Mouse (Mus musculus) embryonic facial prominence, embryonic 12.5 days (tissue): ENCODE measurements around the gene Naa35. TPM values are rescaled to one million over a fixed set of nuclear protein-coding genes. Genes with fewer than 3 reads are reported as not detected.

Experiments
- ATAC-seq: fragments of 200-750 bp; cut with Nextera tagmentation; 2 replicates; pipeline ENCODE4 v1.8.0; 2017; ENCODE audit not compliant: insufficient number of reproducible peaks, insufficient read depth, low FRiP score, low TSS enrichment
- H3K27ac ChIP-seq: fragments of 300-500 bp; sonication (generic); 2 replicates; pipeline ENCODE4 v1.5.1; 2016; ENCODE audit warnings: mild to moderate bottlenecking
- H3K27me3 ChIP-seq: fragments of 300-500 bp; sonication (generic); 2 replicates; pipeline ENCODE4 v1.6.1; 2016; ENCODE audit warnings: mild to moderate bottlenecking, moderate library complexity
- H3K36me3 ChIP-seq: fragments of 300-500 bp; sonication (generic); 2 replicates; pipeline ENCODE4 v1.6.1; 2016; ENCODE audit warnings: mild to moderate bottlenecking
- H3K4me1 ChIP-seq: fragments of 300-500 bp; sonication (generic); 2 replicates; pipeline ENCODE4 v1.6.1; 2016
- H3K4me2 ChIP-seq: fragments of 300-500 bp; sonication (generic); replicated peaks from 2 replicates; pipeline ENCODE4 v1.6.1; 2016; ENCODE audit warnings: mild to moderate bottlenecking, moderate library complexity
- H3K4me3 ChIP-seq: fragments of 300-500 bp; sonication (generic); 2 replicates; pipeline ENCODE4 v1.5.1; 2016; ENCODE audit warnings: mild to moderate bottlenecking
- H3K9ac ChIP-seq: fragments of 300-500 bp; sonication (generic); 2 replicates; pipeline ENCODE4 v1.6.1; 2016; ENCODE audit warnings: mild to moderate bottlenecking, moderate library complexity
- H3K9me3 ChIP-seq: fragments of 300-500 bp; sonication (generic); 2 replicates; pipeline ENCODE4 v1.6.1; 2016; ENCODE audit warnings: mild to moderate bottlenecking, moderate library complexity
- WGBS: fragments of 180-500 bp; shearing (Covaris S2); methylation state at CpG from one replicate; pipeline ENCODE4 v1.1.7; 2016; 5-methylcytosine and 5-hydroxymethylcytosine counted together
- polyA plus RNA-seq: library from polyadenylated mRNA; unstranded; fragments of >200 nt; fragmentation: Nextera tagmentation; extraction: Ambion mirVana; gene quantifications from 2 replicates; pipeline ENCODE4 v1.2.1, GENCODE M21; 2016

The Naa35 gene
- polyA plus RNA-seq, 1 experiment from 2014 or later: 127 TPM

DNA sequence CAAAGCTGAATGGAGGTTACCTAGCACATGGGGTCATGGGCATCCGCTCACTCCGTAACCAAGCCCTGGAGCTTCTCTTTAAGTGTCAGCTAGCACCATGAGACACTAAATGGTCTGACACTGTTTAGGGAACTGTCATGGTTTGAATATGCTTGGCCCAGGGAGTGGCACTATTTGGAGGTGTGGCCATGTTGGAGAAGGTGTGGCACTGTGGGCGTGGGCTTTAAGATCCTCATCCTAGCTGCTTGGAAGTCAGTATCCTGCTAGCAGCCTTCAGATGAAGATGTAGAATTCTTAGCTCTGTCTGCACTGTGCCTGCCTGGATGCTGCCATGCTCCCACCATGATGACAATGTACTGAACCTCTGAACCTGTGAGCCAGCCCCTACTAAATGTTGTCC is 75.3 kb downstream of the Naa35 start:
- WGBS: 96% methylated on average over 3 of the region's 3 CpGs
- peaks cover 55% of the 10 kb centered on the region for H3K36me3 ChIP-seq
- ATAC-seq: no peak

DNA sequence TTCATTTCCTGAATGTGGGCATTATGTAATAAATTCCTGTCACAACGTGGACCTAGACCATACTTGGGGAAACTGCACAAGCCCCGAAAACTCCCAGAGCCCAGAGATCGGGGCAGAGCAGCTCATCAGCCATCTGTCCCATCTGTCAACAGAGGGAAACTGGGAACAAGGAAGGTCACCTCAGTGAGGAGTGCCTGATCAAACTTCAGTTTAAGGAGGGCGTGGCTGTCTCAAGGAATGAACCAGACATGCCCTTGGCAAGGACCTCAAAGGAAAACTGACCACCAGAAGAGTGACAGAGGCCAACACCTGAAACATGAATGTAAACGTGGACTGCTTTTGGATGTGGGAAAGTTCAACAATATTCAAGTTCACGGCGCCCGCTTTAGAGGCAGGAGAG is 76.3 kb downstream of the Naa35 start:
- 93% methylated on average over 8 of the region's 8 CpGs for WGBS
- ATAC-seq: no peak
- peaks cover 51% of the 10 kb centered on the region for H3K36me3 ChIP-seq

More for the DNA sequence above, 75.3 kb downstream of the Naa35 start:
- H3K9me3 ChIP-seq: no peaks in the 10 kb centered on the region
- H3K4me2 ChIP-seq: no peak overlapping the region
- H3K4me3 ChIP-seq: no peak overlapping the region
- no peak overlapping the region for H3K9ac ChIP-seq
- no peaks in the 10 kb centered on the region for H3K27me3 ChIP-seq
- no peak overlapping the region for H3K27ac ChIP-seq
- H3K4me1 ChIP-seq: peaks cover 7% of the 10 kb centered on the region; the same call in 1 of the 2 replicates

DNA sequence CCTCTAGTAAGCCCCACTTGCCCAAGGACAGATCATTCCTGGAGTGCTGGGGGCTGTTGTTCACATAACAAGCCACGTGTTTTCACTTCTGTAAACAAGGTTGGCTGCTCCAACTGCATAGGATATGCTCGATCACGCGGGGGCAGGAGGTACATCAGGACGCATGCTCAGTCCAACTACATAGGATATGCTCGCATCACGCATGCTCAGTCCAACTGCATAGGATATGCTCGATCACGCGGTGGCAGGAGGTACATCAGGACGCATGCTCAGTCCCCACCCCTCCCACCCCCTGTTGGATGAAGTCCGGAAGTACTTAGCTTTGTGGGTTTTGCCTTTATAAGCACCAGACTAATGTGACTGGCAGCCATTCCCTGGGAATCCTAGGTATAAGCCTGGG is 76.9 kb downstream of the Naa35 start:
- H3K9ac ChIP-seq: no peak overlapping the region
- H3K4me3 ChIP-seq: no peak overlapping the region
- ATAC-seq: no peak
- no peaks in the 10 kb centered on the region for H3K9me3 ChIP-seq
- WGBS: 94% methylated on average over 12 of the region's 12 CpGs
- no peaks in the 10 kb centered on the region for H3K27me3 ChIP-seq
- H3K27ac ChIP-seq: no peak overlapping the region
- no peak overlapping the region for H3K4me2 ChIP-seq
- H3K36me3 ChIP-seq: peaks cover 51% of the 10 kb centered on the region
- H3K4me1 ChIP-seq: 0 out of 2 replicates have a peak, but pooled peaks cover under 1% of the 10 kb centered on the region

More for the DNA sequence above, 76.3 kb downstream of the Naa35 start:
- Histone ChIP-seq H3K4me3 (no peak overlapping the region), H3K27ac (no peak overlapping the region), H3K9ac (no peak overlapping the region), H3K27me3 (no peaks in the 10 kb centered on the region), H3K4me2 (no peak overlapping the region), H3K9me3 (no peaks in the 10 kb centered on the region), H3K4me1 (peaks cover 6% of the 10 kb centered on the region; the same call in 1 of the 2 replicates)

DNA sequence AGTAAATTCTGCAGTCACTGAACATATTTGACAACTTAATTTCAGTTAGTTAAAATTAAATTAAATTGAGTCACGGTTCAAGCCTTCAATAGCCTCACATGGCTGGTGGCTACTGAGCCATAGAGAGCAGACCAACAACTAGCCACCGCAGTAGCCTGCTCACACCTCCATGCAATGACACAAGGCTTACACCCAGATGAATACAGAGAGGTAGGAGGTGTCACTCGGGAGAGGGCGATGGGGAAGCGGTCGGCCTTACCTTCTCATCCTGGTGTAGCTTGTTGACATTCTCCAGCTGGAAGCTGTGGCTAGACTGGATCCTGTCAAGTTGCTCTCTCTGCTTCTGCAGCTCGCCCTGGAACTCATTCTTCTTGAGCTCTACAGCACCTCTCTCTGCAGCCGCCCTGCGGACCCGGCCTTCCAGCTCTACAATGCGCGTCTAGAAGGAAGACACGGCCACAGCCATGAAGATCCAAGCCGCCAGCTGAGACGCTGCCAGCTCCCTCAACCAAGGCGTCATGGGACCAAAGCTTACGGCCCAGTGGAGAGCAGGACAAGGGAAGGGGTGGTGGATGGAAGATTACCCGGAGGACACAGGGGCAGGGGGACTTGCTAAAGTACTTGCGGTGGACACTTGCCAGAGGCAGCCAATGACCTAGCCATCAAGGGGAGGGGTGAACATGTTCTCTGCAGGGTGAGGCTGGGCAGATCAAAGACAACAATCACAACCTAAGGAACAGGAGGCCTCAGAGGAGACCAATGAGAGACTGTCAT is 79.1 kb downstream of the Naa35 start:
- H3K9me3 ChIP-seq: no peaks in the 10 kb centered on the region
- 93% methylated on average over 19 of the region's 19 CpGs for WGBS
- no peak for ATAC-seq

DNA sequence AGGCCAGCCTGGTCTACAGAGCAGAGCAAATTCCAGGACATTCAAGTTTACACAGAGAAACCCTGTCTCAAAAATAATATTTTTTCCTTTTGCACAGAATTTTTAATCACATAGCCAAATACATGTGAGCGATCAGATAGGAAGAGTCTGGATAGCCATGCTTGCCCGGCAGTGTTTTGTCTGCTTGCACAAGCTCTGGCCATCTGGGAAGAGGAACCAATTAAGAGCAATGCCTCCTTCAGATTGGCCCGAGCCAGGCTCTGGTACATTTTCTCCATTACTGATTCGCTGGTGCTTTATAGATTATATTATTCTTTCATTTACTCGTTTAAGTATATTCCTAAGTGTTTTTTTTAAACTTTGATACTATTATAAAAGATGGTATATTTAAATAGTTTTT is 82.7 kb downstream of the Naa35 start:
- 89% methylated on average over 5 of the region's 5 CpGs for WGBS
- no peak overlapping the region for H3K9ac ChIP-seq
- 0 out of 2 replicates have a peak, but pooled peaks cover 3% of the 10 kb centered on the region for H3K4me1 ChIP-seq
- H3K9me3 ChIP-seq: no peaks in the 10 kb centered on the region
- ATAC-seq: no peak
- peaks cover 24% of the 10 kb centered on the region for H3K36me3 ChIP-seq
- no peaks in the 10 kb centered on the region for H3K27me3 ChIP-seq
- no peak overlapping the region for H3K4me2 ChIP-seq
- no peak overlapping the region for H3K27ac ChIP-seq
- H3K4me3 ChIP-seq: no peak overlapping the region

More for the DNA sequence above, 79.1 kb downstream of the Naa35 start:
- H3K36me3 ChIP-seq: peaks cover 43% of the 10 kb centered on the region
- H3K4me1 ChIP-seq: 0 out of 2 replicates have a peak, but pooled peaks cover 3% of the 10 kb centered on the region
- no peak overlapping the region for H3K4me2 ChIP-seq
- no peak overlapping the region for H3K9ac ChIP-seq
- no peak overlapping the region for H3K27ac ChIP-seq
- H3K4me3 ChIP-seq: no peak overlapping the region
- H3K27me3 ChIP-seq: no peaks in the 10 kb centered on the region

DNA sequence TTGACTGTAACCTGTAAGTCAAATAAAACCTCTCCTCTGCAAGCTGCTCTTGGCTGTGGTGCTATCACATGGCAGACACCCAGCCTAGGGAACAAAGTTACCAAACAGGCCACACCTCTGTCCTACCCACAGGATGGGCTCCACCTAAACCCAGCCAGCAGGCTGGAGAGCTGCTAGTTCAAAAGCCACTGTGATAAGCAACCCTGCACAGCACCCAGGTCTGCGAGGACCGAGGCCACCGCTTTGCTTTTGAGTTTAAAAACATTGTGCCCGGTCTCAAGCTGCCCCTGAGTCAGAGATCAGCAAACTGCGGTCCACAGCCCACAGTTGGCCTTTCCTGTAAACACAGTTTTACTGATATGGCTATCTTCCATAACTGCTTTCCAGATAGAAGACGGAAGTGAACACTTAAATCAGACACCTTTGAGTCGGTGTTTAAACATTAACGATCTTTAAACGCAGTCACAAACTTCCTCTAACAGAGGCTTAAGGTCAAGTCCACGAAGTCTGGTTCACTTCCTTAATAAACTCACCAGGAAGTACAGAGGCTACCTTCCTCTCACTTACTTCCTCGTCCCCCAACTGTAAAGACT is 83.5 kb downstream of the Naa35 start:
- H3K9ac ChIP-seq: no peak overlapping the region
- no peaks in the 10 kb centered on the region for H3K9me3 ChIP-seq
- peaks cover 18% of the 10 kb centered on the region for H3K36me3 ChIP-seq
- no peak for ATAC-seq
- no peak overlapping the region for H3K4me3 ChIP-seq
- peak overlapping the region; percentile 50 for H3K27ac ChIP-seq
- WGBS: 77% methylated on average over 11 of the region's 11 CpGs
- H3K27me3 ChIP-seq: no peaks in the 10 kb centered on the region
- H3K4me1 ChIP-seq: peaks cover 9% of the 10 kb centered on the region
- no peak overlapping the region for H3K4me2 ChIP-seq

DNA sequence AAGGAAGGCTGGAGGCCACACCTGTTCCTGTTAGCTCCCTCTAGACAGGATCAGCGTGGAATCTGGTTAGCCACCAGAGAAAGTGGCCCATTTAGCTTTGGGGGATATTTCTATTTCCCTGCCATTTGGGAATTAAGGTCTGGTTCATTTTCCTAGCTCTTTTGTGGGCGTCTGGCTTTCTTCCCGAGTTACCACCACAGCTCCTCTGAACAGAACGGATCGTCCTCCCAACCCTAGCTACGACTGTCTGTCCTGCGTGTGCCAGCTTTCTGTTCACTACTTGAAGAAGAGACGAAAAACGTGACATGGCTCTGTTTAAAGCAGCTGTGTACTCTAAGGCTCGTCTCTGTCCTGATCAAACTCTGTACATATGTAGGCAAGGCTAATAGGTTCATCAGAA is 84.9 kb downstream of the Naa35 start:
- 86% methylated on average over 10 of the region's 10 CpGs for WGBS
- peaks cover 5% of the 10 kb centered on the region for H3K36me3 ChIP-seq
- no peak overlapping the region for H3K27ac ChIP-seq
- peaks cover 14% of the 10 kb centered on the region for H3K4me1 ChIP-seq
- H3K4me3 ChIP-seq: no peak overlapping the region
- no peak overlapping the region for H3K9ac ChIP-seq
- ATAC-seq: no peak
- H3K27me3 ChIP-seq: no peaks in the 10 kb centered on the region
- H3K9me3 ChIP-seq: no peaks in the 10 kb centered on the region
- no peak overlapping the region for H3K4me2 ChIP-seq

DNA sequence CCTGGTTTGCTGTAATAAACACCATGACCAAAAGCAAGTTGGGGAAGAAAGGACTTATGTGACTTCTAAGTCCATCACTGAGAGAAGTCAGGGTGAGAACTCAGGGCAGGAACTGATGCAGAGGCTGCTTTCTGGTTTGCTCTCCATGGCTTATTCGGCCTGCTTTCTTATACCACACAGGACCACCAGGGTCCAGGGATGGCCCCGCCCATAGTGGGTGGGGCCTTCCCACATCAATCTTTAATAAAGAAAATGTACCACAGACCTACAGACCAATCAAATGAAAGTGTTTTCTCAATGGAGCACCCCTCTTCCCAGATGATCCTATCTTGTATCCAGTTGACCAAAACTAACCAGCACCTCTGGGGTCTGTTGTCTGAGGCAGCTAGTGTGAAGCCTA is 86.5 kb downstream of the Naa35 start:
- no peak overlapping the region for H3K27ac ChIP-seq
- no peak overlapping the region for H3K9ac ChIP-seq
- H3K4me3 ChIP-seq: no peak overlapping the region
- H3K4me1 ChIP-seq: peaks cover 14% of the 10 kb centered on the region
- no peaks in the 10 kb centered on the region for H3K27me3 ChIP-seq
- no peak overlapping the region for H3K4me2 ChIP-seq
- 70% methylated on average over 2 of the region's 2 CpGs for WGBS
- ATAC-seq: no peak
- no peaks in the 10 kb centered on the region for H3K9me3 ChIP-seq
- no peaks in the 10 kb centered on the region for H3K36me3 ChIP-seq

DNA sequence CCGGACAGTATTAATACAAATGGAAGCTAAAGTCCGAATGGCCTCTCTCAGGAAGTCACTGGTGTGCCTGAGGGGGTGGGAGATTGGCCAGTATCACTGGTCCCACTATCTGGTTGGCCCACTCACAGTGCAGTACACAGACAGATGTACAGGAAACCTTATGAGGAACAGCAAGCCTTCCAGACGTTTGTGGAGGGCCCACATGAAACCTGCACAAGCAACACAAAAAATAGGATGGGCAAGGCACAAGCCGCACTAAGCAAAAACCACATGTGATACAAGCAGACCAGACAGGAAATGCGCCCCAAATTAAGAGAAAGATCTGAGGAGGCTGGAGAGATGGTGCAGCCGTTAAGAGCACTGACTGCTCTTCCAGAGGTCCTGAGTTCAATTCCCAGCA is 87.2 kb downstream of the Naa35 start:
- peaks cover 14% of the 10 kb centered on the region for H3K4me1 ChIP-seq
- no peak overlapping the region for H3K27ac ChIP-seq
- no peaks in the 10 kb centered on the region for H3K9me3 ChIP-seq
- 60% methylated on average over 6 of the region's 6 CpGs for whole genome bisulfite sequencing
- no peak overlapping the region for H3K4me3 ChIP-seq
- H3K9ac ChIP-seq: no peak overlapping the region
- no peaks in the 10 kb centered on the region for H3K27me3 ChIP-seq
- no peak overlapping the region for H3K4me2 ChIP-seq
- H3K36me3 ChIP-seq: no peaks in the 10 kb centered on the region
- no peak for ATAC-seq

DNA sequence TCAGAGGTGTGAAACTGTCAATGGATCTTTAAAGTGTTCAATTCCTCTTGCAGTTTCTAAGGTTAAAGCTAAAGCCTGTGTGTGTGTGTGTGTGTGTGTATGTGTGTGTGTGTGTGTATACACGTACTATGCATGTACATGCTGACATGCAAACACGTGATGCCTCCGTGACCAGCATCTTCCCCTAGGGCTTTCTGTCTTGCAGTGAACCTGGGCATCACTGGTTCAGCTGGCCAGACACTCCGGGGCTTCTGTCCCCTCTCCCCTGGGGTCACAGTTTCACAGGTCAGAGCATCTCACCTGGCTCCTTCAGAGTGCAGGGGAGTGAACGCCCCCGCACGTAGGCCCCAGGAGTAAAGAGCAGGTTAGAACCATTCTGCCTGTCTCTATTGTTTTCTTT is 88.5 kb downstream of the Naa35 start:
- Histone ChIP-seq H3K4me3 (no peak overlapping the region), H3K9ac (peak overlapping the region; percentile 34; the same call in 1 of the 2 replicates)
- no peak for ATAC-seq

DNA sequence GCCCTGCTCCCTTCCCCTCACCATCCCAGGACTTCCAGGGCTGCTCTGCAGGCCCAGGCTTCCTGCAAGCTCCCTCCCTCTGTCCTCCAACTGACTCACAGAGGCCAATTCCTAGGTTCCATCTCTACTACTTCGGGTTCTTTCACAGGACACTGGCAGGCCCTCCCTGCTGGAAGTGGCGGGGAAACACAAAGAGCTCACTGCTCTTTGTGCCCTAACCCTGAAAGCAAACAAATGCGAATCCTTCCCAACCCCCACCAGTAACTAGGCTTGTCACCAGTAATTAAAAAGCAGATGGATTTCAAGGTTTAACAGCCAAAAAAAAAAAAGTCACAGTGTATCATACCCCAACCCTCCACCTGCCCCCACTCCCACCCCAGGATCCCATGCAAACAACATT is 89.2 kb downstream of the Naa35 start:
- no peak for ATAC-seq
- H3K9me3 ChIP-seq: no peaks in the 10 kb centered on the region
- no peaks in the 10 kb centered on the region for H3K36me3 ChIP-seq
- peak overlapping the region; percentile 65; the same call in 1 of the 2 replicates for H3K27ac ChIP-seq
- H3K4me3 ChIP-seq: peak overlapping the region; percentile 67
- peak overlapping the region; percentile 38; the same call in 1 of the 2 replicates for H3K9ac ChIP-seq
- WGBS: 6% methylated on average over 3 of the region's 3 CpGs
- H3K4me1 ChIP-seq: peaks cover 11% of the 10 kb centered on the region
- no peaks in the 10 kb centered on the region for H3K27me3 ChIP-seq
- H3K4me2 ChIP-seq: peak overlapping the region; percentile 73

More for the DNA sequence above, 88.5 kb downstream of the Naa35 start:
- Histone ChIP-seq H3K4me1 (peaks cover 11% of the 10 kb centered on the region), H3K9me3 (no peaks in the 10 kb centered on the region), H3K4me2 (peak overlapping the region; percentile 73), H3K36me3 (no peaks in the 10 kb centered on the region), H3K27me3 (no peaks in the 10 kb centered on the region), H3K27ac (no peak overlapping the region)
- WGBS: 35% methylated on average over 7 of the region's 7 CpGs

DNA sequence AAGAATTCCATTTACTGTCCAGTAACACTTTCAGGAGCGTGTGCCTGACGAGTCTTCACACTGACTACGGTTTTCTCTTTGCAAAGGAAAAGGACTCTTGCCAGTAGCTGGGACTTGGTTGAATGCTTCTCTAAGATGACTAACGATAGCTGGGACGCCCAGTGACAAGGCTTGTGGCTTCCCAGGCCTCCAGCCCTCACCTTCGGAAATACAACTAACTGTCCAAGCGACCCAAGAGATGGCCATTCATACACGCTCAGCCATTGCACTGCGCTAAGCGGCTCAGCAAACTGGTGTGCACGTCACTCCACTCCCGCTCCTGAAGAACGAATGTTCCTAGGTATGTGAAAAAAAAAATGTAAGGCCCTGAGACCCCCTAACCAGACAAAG is 89.7 kb downstream of the Naa35 start:
- Histone ChIP-seq H3K36me3 (no peaks in the 10 kb centered on the region), H3K4me1 (peaks cover 11% of the 10 kb centered on the region), H3K4me3 (peak overlapping the region; percentile 67), H3K4me2 (peak overlapping the region; percentile 73), H3K9ac (peak overlapping the region; percentile 69), H3K27ac (peak overlapping the region; percentile 75), H3K9me3 (no peaks in the 10 kb centered on the region), H3K27me3 (no peaks in the 10 kb centered on the region)
- WGBS: 1% methylated on average over 13 of the region's 13 CpGs
- ATAC-seq: no peak
